Mouse (Mus musculus): ENCODE data around the gene Fam169b. TPM values are rescaled to one million over a fixed set of nuclear protein-coding genes. Genes with fewer than 3 reads are reported as not detected.

Gene Fam169b
- total RNA-seq, 2 experiments from 2014 or later, result 0.31 to 0.67 TPM

DNA sequence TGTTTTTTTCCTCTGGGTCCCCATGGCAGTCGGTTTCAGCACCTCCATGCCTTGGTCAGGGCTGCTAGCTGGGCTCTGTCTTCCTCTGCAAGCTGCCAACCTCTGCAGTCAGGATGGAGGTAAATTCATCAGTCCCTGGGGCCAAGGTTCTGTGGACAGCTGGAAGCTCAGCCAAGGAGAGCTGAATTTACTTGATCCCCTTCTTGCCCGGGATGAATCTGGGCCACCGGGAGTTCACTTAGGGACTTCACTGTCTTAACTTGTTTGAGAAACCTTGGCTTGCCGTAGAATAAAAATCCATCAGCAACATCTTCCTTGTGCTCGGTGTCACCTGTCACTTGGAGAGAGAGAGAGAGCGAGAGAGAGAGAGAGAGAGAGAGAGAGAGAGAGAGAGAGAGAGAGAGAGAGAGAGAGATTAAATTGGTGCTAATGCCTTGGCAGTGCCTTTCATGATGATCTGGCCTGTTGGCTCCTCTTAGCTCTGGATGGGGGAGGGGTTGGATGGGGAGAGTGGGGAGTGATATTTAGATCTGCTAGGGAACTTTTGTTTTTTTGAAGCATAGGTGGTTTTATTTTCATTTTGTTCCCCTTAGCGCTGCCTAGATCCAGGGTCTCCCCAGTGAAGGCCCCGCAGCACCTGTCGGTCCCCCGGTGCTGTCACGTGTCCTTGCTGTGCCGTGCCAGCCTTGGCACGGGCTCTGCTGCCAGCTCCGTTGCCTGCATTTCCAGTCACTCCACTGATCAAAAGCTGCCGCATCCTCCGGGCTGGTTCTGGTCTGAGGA is 44.6 kb downstream of the Fam169b start:
- peak; percentile 64 to 70 for DNase-seq (ENCODE audit: low spot score in 2 of 2)

DNA sequence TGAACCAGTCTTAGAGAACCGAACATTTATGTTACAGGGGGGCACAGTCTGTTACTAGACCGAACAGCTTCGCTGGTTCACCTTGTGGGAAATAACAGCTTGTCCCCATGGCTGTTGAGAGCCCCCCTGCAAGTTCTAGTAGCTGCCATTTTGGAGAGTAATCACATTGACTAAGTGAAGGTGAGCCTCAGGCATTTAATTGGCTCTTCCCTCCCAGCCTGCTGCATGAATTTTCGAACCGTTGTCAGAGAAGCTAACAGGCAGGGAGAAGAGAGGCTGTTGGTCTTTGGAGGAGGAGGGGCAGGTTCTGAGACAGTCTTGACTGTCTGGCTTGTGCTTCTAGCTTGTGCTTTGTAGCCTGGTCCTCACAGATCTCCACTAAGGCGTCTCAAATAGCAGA is 45.3 kb downstream of the Fam169b start:
- DNase-seq (ENCODE audit: low spot score in 2 of 2), result no peak

DNA sequence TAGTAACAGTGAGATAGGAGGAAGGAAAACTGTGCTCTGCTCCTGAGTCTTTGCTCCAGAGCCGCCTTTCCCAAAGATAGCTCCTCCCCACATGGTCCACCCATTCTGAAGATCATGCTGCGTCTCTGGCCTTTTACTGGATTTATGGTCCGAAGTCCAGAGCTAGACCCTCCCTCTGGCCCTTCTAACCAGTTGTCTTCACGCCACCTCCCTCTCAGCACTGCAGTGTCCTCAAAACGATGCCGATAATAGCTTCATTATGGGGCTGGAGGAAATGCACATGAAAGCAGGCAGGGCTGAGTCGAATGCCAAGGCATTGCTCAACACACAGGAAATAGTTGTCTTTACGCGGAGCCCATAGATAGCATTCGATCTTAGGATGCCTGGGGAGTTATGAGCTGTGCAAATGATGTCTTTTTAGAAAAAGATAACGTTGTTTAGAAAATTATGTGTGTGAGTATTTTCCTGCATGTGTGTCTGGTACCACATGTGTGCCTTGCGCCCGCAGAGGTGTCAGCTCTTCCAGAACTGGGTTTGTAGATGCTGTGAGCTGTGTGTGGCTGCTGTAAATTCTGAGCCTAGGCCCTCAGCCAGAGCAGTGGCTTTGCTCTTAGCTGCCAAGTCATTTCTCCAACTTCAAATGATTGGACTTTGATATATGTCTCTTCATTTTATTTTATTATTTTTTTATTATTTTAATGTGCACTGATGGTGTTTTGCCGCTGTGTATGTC is 46.6 kb downstream of the Fam169b start:
- DNase-seq (ENCODE audit: low spot score in 2 of 2), result no peak

DNA sequence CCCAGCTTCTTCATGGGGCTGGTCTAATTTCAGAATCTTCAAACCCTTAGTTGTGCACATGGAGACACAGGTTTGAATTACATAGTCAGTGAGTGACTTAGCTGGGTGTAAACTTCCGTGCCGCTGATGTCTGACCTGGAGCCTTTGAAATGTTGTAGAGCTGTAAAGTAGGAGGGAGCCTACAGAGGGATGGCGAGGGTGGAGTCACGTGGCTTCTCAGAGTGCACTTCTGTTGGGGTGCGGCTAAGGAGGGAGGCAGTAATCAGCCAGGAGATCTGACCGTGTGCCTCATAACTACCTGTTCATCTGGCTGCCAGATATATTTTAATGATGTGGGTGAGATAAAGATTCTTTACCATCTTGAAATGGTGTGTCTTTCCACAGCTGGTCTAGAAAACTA is 49.4 kb downstream of the Fam169b start:
- DNase-seq (ENCODE audit: low spot score in 2 of 2), result no peak

DNA sequence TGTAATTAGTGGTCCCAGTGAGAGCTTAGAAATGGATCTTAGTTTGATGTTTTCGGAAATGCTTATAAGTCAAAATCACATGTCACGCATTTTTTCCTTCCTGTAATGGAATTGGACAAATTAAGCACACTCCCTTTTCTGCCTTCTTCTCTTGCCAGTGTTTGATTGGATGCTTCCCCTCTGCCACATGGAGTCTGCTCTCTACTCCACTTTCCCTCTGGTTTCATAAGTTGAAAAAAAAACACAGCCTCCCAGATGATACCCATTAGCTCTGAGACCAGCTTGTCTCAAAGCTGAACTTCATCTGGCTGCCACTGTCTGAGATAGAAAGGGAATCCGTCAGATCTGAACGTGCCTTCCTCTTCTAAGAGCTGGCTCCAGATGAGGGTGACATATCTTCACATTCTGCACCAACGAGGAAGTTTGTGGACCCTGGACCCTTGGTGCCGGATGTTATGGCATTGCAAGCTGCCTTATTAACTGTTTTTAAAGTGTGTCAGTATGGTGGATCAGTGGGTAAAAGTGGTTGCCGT is 52.6 kb downstream of the Fam169b start:
- DNase-seq (ENCODE audit: low spot score in 2 of 2), result no peak

DNA sequence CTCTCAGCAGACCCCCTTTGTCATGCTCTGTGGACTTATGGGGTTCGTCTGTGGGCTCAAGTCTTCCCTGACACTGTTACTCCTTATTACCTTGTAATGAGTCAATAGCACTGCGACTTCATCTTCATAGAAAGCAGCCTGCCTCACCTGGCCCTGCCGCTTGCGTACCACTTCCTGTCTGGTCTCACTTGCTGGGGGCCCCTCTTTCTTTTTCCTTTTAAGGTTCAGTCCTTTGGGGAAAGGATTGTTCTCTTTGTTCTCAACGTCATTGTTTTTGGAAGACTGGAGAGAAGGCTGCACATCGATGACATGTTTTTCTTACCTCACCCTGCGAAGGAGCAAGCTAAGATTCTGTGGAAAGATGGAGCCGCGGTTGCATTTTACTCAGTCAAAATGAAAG is 55.4 kb downstream of the Fam169b start:
- no peak for DNase-seq (ENCODE audit: low spot score in 2 of 2)

DNA sequence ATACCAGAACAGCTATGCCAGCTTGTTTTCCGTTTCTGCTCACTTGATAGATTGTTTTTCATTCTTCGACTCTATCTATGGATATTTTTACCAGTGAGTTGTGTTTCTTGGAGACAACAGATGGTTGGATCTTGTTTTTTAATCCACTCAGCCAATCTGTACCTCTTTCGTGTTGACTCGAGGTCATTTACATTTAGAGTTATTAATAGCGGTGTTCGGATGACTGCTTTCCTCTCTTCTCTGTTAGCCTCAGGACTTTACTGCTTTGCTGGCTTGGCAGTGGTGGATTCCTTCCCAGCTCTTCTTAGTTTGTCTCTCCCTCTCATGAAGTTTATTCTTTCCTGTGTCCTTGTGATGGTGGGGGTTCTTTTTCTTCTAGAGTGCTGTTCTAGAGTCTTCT is 59.2 kb downstream of the Fam169b start:
- no peak for DNase-seq (ENCODE audit: low spot score in 2 of 2)

DNA sequence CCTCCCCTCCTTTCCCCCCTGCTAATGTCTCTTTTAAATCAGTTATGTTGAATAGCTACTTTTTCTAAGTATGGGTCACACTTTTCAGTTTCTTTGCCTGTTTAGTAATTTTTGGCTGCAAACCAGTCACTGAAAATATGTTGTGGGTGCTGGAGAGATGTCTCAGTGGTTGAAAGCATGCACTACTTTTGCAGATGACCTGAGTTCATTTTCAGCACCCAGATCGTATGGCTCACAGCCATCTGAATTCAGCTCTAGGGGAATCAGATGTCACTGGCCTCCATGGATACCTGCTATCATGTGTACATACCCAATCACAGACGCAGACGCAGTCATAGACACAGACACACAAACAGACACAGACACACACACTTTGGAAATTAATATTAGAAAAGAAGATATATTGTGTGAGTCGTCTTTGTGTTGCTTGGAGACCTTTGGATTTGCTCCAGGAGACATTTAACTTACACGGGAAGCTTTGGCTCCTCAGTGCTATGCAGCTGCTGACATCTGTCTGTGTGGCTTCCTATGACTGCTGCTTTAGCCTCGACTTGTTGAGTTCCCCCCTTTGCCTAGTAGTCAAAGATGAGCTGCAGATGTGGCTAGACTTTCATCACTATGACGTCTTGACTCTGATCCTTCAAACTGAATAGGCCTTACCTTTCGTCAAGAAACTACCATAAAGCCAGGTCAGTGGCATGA is 63.6 kb downstream of the Fam169b start:
- DNase-seq (ENCODE audit: low spot score in 2 of 2), result no peak

DNA sequence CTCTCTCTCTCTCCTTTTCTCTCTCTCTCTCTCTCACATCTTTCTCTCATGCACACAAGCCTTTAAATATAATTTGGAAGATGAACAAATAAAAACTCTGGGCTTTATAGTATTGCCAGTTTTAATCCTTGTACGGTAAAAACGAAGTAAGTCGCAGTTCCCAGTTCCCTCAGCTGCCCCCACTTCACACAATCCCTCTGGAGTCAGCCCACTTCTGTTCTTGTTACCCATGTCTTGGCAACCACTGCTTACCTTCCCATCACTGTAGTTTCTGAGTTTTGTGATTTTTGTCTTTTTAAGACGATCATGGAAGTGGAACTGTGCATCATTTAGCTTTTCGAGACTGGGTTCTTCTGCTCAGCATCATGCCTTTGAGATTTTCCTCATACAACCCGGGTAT is 65.0 kb downstream of the Fam169b start:
- DNase-seq (ENCODE audit: low spot score in 2 of 2), result no peak

DNA sequence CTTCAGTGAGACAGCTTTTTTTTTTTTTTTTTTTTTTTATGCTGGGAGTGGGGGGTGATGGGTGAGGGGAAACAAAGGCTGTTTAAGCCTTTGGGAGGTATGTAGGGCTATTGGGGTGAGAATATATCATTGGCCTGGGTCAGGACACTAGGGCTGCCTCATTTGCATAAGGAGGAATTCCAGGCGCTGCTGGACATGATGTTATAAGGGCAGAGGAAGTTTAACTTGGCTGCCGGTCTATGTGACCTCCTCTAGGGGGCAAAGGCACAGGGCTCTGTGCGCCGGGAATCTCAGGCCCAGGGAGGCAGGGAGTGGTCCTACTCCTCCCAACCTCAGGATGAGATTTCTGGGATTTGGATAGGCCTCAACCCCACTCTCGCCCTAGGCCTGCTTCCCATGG is 70.9 kb downstream of the Fam169b start:
- DNase-seq (ENCODE audit: low spot score in 2 of 2), result no peak

DNA sequence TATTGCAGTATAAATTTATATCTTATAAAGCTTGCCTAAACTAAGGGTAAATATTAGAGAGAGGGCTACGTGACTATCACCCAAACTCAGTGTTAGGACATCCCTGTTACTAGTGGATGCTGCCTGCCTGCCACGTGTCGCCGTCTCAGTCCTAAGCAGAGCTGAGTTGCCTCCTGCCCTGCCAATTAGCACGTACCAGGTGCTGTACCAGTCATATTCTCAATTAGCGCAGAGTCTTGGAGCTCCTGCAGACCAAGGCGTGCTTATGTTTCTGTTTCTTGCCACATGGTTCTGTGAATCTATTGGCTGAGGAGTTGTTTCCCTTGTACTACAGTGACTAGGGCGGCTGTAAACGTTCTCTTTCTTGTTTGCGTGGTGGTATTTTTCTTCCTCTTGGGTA is 72.3 kb downstream of the Fam169b start:
- DNase-seq (ENCODE audit: low spot score in 2 of 2), result no peak

DNA sequence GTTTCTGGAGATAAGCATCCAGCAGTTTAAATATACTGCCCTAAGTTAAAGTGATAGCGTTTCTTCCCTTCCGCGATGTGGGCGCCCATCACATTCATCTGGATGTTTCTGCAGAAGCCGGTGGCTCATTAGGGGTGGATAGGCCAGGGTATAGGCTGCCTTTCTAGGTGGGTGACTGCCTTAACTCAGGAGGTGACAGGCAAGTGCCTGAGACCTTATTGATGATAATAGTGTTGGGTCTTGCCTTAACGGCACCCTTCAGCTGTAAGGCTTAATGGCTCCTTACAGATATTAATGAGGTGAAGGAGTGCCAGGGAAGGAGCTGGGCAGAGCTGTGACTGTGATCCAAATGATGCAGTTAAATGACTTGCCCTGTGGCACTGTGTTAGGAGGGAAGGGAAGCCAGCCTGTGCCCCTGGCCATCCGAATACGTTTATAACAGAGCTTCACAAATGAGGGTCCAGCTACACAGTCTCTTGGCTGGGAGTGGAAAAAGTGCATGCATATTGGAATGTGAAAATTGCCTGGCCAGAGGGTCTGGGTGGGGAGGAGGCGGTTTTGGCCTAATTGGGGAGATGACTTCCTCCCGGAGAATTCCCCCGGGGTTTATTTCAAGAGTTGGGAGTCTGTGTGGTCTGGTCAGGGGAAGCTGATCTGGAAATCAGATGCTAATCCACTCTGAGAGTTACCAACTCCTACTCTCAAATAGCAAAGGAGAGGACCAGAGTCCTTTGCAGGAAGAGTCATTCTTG is 81.9 kb downstream of the Fam169b start:
- DNase-seq (ENCODE audit: low spot score in 2 of 2), result no peak

DNA sequence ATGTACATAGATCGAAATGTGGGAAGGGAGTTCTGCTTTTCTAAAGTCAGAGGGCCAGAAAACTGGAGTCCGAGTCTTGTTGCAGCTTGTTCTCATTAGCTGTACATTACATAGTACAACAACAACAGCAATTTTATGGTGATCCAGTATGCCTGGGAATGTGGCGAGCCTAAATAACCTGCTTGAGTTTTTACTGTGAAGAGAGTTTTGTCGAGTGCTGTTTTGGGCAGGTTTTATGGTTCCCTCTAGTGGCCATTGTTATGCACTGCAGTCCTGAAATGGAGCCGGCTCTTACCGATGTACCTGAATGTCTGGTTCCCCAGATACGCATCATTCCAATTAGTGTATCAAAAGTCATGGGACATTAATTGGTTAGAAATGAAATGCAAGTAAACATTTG is 83.8 kb downstream of the Fam169b start:
- DNase-seq (ENCODE audit: low spot score in 2 of 2), result peak; percentile 60 to 66

DNA sequence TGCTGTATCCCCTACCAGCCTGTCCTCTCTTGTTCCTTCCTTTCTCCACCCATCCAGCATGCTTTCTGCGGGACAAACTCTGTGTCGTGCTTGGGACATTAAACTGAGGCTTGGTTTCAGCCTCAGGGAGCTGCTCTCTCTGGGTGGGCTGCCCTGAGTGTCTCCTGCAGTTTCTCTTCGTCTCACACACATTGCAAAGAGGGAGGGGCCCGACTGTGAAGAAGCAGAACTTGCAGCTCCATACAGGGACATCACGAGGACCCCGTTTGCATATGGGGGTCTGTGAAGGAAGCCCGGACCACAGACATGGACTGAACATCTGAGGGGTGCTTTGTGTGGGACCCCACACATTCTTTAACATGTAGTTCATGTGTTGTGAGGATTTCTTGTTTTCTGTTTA is 89.0 kb downstream of the Fam169b start:
- no peak for DNase-seq (ENCODE audit: low spot score in 2 of 2)

DNA sequence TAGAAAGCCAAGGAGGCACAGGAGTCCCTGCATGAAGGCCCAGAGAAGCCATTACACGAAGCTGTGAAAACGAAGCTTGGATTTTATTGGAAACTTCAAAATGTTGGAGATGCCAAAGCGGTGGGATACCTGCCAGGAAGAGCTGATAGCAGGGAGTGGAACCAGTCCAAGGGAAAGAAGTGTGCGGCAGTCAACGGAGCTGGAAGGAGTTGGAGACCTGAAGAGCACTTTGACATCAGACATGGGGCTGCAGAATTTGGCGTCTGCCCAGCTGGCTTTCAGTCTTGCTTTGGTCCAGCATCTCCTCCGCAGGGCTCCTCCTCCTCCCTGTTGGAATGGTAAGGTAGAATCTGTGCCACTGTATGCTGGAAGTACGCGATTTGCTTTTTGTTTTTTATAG is 92.1 kb downstream of the Fam169b start:
- no peak for DNase-seq (ENCODE audit: low spot score in 2 of 2)

DNA sequence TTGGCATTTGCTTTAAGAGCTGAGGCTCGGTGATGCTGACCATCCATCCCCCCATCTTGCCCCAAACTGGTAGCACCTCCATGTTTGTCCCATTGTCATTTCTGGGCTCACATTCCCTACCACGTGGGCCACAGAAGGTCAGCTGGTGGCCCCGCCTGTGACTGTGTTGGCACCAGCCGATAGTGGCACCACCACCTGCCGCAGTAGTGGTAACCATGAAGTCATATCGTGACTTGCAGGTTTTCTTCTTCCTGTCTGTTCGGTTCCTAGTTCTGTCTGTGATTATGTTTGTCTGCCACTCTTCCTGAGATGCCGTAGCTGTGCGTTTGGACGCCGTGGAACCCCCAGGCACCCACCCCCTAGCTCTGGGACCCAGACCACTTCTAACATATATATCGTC is 95.3 kb downstream of the Fam169b start:
- DNase-seq (ENCODE audit: low spot score in 2 of 2), result no peak

DNA sequence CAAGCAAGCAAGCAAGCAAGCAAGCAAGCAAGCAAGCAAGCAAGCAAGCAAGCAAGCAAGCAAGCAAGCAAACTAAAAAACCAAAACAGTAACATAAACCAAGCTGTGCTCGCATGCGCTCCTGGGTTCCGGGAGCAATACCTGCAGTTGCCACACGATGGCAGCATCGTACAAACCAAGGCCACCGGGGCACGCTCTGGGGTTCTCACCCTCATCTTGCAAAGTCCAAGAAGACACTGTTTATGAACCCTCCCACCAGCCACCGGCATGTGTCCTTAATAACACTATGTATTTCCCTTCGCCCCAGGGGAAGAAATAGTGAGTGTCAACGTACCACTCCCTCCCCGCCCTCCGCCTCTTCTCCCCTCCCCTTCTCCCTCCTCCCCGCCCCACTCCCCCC is 96.1 kb downstream of the Fam169b start:
- DNase-seq (ENCODE audit: low spot score in 2 of 2), result peak; percentile 72 to 73

DNA sequence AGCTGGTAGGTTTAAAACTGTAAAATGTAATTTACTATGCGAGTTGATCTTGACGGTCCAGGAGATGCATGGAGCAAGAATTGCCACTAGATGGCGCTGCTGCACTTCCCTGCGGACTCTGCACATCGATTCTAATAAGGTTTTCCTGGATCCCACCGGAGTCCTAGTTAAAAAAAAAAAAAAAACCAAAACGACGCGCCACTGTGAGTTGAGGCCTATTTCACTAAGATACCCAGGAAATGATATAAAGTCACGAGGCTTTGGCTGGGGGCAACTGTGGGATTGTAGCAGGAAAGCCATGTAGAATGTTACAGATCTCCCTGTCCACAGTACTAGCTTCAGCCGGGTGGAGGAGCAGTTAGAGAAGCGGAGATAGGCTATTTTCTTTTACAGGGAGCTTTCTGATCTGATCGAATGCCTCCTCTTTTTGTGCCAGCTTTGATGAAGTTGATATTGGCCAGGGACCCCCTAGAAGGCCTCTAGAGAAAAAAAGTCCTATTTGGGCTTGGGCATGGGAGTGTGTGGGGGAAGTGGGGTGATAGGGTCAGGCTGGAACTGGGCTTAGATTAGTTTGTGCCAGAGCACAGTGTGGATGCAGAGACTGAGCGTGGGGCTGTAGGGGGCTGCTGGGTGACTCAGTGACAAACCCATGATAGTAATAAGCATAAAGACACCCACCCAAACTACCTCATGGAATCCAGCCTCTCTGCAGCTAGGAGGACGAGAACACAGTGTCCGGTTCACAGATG is 100.6 kb downstream of the Fam169b start:
- DNase-seq (ENCODE audit: low spot score in 2 of 2), result peak; percentile 79 to 80

DNA sequence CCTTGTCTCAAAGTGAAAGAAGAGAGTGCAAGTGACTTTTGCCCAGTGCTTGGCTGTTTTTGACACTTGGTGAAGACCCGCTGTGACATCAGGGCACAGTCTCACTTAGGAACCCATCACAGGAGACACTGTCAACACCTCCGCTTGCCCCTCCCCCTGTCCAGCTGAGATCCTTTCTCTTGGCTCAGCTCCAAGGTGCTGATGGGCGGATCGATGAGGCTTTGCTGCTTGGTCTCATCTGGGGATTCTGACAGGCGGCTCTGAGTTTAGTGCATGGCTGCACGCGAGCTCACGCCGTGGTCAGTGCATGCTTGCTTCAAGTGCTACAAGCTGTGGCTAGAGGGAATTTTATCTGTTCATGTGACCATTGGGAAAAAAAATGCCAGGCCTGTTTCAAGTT is 108.5 kb downstream of the Fam169b start:
- no peak for DNase-seq (ENCODE audit: low spot score in 2 of 2)

DNA sequence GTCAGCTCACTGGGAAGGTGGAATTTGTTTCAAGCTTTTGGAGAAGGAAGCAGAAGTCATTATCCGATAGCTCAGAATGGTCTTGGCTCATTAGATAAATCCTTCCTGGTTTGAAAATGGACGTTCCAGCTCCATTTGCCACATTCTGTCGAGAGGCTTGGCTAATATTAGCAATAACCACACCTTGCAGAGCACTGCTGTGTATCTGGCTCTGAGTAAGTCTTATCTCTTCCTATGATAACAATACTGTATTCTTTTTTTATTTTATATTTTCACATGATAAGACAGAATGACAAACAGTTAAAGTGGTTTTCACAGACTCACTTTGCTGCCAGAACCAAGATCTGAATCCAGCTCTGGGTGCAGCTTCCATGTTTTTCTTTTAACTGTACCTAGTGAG is 113.1 kb downstream of the Fam169b start:
- no peak for DNase-seq (ENCODE audit: low spot score in 2 of 2)

Data from layer of hippocampus, postnatal 14 days (tissue).